Mouse (Mus musculus) natural killer cell, adult 2 months (primary cell): ENCODE results near the gene Lysmd1.
A peak's percentile ranks its signal among the peaks of the same experiment; 100 is the strongest.
"Not testable (repeated sequence)": the region's sequence is repeated elsewhere in the genome, so short reads cannot be mapped to it uniquely, and the experiment has no call there.

Experiments used
- DNase-seq, 2 experiments: peaks; one replicate each; pipeline ENCODE4 v3.0.0; 2022; ENCODE audit warnings: low spot score in 2 of 2

Gene Lysmd1

GRCm38 (mm10) chr3:95133680-95134101 lies at the start of gene Lysmd1, which contains the start of gene Scnm1:
Gene Lysmd1 (plus strand): TSS chr3:95134088.
Gene Scnm1 (minus strand): TSS chr3:95134011.
- peak; percentile 87 to 91 for DNase-seq

GRCm38 (mm10) chr3:95088071-95088470 lies 45.8 kb upstream of the Lysmd1 start:
- no peak for DNase-seq

GRCm38 (mm10) chr3:95100854-95101253 lies 33.0 kb upstream of the Lysmd1 start:
- DNase-seq = no peak

GRCm38 (mm10) chr3:95105121-95105520 lies 28.8 kb upstream of the Lysmd1 start:
- DNase-seq = no peak

- no peak for DNase-seq
Observed at GRCm38 (mm10) chr3:95105586-95106337, 28.1 kb upstream of the Lysmd1 start.

GRCm38 (mm10) chr3:95106338-95107117 lies 27.4 kb upstream of the Lysmd1 start, which contains the start of gene Pip5k1a:
Gene Pip5k1a (minus strand): TSS chr3:95106930.
- DNase-seq = peak; percentile 95 to 96

- not testable (repeated sequence) for DNase-seq
Observed at GRCm38 (mm10) chr3:95107308-95107707, 26.6 kb upstream of the Lysmd1 start.

GRCm38 (mm10) chr3:95107898-95108297 lies 26.0 kb upstream of the Lysmd1 start:
- DNase-seq = no peak

- peak; percentile 83 to 87 for DNase-seq
Observed at GRCm38 (mm10) chr3:95110911-95111726, 22.8 kb upstream of the Lysmd1 start, which contains the start of gene Vps72. Gene Vps72 (plus strand): TSS chr3:95111022.

- no peak for DNase-seq
Observed at GRCm38 (mm10) chr3:95112760-95113159, 21.1 kb upstream of the Lysmd1 start.

- DNase-seq = no peak
Observed at GRCm38 (mm10) chr3:95117751-95118150, 16.1 kb upstream of the Lysmd1 start.

GRCm38 (mm10) chr3:95121580-95121979 lies 12.3 kb upstream of the Lysmd1 start:
- DNase-seq = no peak

GRCm38 (mm10) chr3:95124246-95124645 lies 9.6 kb upstream of the Lysmd1 start, which contains the start of gene Tmod4:
Gene Tmod4 (plus strand): TSS chr3:95124476.
- DNase-seq = no peak

GRCm38 (mm10) chr3:95124972-95125371 lies 8.9 kb upstream of the Lysmd1 start:
- DNase-seq = no peak

- DNase-seq = no peak
Observed at GRCm38 (mm10) chr3:95129226-95129651, 4.6 kb upstream of the Lysmd1 start.

GRCm38 (mm10) chr3:95130081-95130480 lies 3.8 kb upstream of the Lysmd1 start:
- DNase-seq = no peak

GRCm38 (mm10) chr3:95132389-95132788 lies 1.5 kb upstream of the Lysmd1 start:
- DNase-seq = not testable (repeated sequence)

GRCm38 (mm10) chr3:95133176-95133575 lies 712 bp upstream of the Lysmd1 start:
- no peak for DNase-seq

- DNase-seq = not testable (repeated sequence)
Observed at GRCm38 (mm10) chr3:95134133-95134532, 245 bp downstream of the Lysmd1 start.

- DNase-seq = peak in 1 of 2 experiments; percentile 16
Observed at GRCm38 (mm10) chr3:95135023-95135422, 1.1 kb downstream of the Lysmd1 start.

- peak; percentile 74 to 78 for DNase-seq
Observed at GRCm38 (mm10) chr3:95135433-95136052, 1.7 kb downstream of the Lysmd1 start.
